Mouse (Mus musculus) kidney, adult 2 months (tissue): ENCODE measurements around the gene Nbl1. TPM values are rescaled to one million over a fixed set of nuclear protein-coding genes. Genes with fewer than 3 reads are reported as not detected.
A peak's percentile ranks its signal among the peaks of the same experiment; 100 is the strongest.

Source experiments
- DNase-seq: peaks from one replicate; pipeline ENCODE4 v3.0.0; 2021
- H3K27ac ChIP-seq: fragments of 200-500 bp; 2 replicates; pipeline ENCODE4 v1.5.1; 2012; ENCODE audit warnings: low read depth, low read length, control low read depth, inconsistent platforms; ENCODE audit not compliant: insufficient read depth
- H3K27me3 ChIP-seq: fragments of 200-500 bp; replicated peaks from 2 replicates; pipeline ENCODE4 v1.6.1; 2012; ENCODE audit warnings: mild to moderate bottlenecking, moderate library complexity, low read length, inconsistent platforms; ENCODE audit not compliant: control insufficient read depth, insufficient read depth
- H3K36me3 ChIP-seq: fragments of 200-500 bp; 2 replicates; pipeline ENCODE4 v1.6.1; 2012; ENCODE audit warnings: mild to moderate bottlenecking, moderate library complexity, low read length, inconsistent platforms; ENCODE audit not compliant: control insufficient read depth, insufficient read depth
- H3K4me1 ChIP-seq: fragments of 200-500 bp; 2 replicates; pipeline ENCODE4 v1.6.1; 2011; ENCODE audit warnings: low read length; ENCODE audit not compliant: control insufficient read depth, insufficient read depth
- H3K4me3 ChIP-seq: fragments of 200-500 bp; 2 replicates; pipeline ENCODE4 v1.5.1; 2011; ENCODE audit warnings: mild to moderate bottlenecking, low read depth, low read length, control low read depth; ENCODE audit not compliant: insufficient read depth
- CTCF ChIP-seq: fragments of 200-500 bp; conservative IDR thresholded peaks from 2 replicates; pipeline ENCODE4 v1.5.1; 2011; ENCODE audit warnings: low read depth, mild to moderate bottlenecking, control low read depth, low read length, moderate library complexity, mixed read lengths; ENCODE audit not compliant: insufficient read depth, insufficient read length
- POLR2A ChIP-seq: fragments of 200-500 bp; IDR thresholded peaks from one replicate; pipeline ENCODE4 v1.6.1; 2011; ENCODE audit warnings: low read depth, low read length, control low read depth
- WGBS: fragments of 180-500 bp; shearing (Covaris S2); methylation state at CpG from one replicate; pipeline ENCODE4 v1.1.7; 2018; 5-methylcytosine and 5-hydroxymethylcytosine counted together
- polyA plus RNA-seq: library from polyadenylated mRNA; depleted of rRNA; stranded (reverse); fragments of >200 nt; gene quantifications from 2 replicates; pipeline ENCODE4 v1.2.3, GENCODE M21; 2012

Gene Nbl1
- polyA plus RNA-seq, 1 experiment: 35.7 TPM

GRCm38 (mm10) chr4:139079439-139079838 is 13.4 kb downstream of the Nbl1 start:
- H3K36me3 ChIP-seq: no peaks in the 10 kb centered on the region
- DNase-seq: no peak
- 88% methylated on average over 11 of the region's 11 CpGs for WGBS

DNA sequence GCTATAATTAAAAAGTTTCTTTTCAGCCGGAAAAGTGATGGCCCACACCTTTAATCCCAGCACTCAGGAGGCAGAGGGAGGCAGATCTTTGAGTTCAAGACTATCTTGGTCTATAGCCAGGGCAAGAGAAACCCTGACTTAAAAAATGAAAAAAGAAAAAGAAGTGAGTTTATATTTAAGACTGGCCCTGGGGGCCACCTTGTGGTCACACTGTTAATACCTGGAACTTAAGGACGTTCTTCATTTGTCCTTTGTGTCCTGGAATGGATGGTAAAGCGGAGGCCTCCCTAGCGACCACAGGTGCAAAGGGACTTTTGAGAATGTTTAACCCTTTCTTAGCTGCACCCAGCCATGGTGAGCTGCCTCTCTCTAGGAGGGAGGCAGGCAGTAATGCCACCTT is 14.1 kb downstream of the Nbl1 start:
- DNase-seq: peak; percentile 33
- TF ChIP-seq POLR2A: no peak
- no peak for TF ChIP-seq CTCF
- H3K27me3 ChIP-seq: peaks cover 9% of the 10 kb centered on the region; the same call in 1 of the 2 replicates
- H3K27ac ChIP-seq: no peak overlapping the region
- H3K4me3 ChIP-seq: no peak overlapping the region
- no peaks in the 10 kb centered on the region for H3K36me3 ChIP-seq
- H3K4me1 ChIP-seq: no peaks in the 10 kb centered on the region
- WGBS: 10% methylated on average over 4 of the region's 4 CpGs

More at GRCm38 (mm10) chr4:139079439-139079838, 13.4 kb downstream of the Nbl1 start:
- H3K4me1 ChIP-seq: no peaks in the 10 kb centered on the region
- H3K4me3 ChIP-seq: no peak overlapping the region
- no peak for TF ChIP-seq CTCF
- TF ChIP-seq POLR2A: no peak
- H3K27ac ChIP-seq: no peak overlapping the region
- H3K27me3 ChIP-seq: peaks cover 5% of the 10 kb centered on the region; the same call in 1 of the 2 replicates

GRCm38 (mm10) chr4:139078313-139078712 is 14.5 kb downstream of the Nbl1 start:
- Histone ChIP-seq H3K4me3 (no peak overlapping the region), H3K36me3 (no peaks in the 10 kb centered on the region), H3K4me1 (no peaks in the 10 kb centered on the region), H3K27me3 (peaks cover 9% of the 10 kb centered on the region; the same call in 1 of the 2 replicates), H3K27ac (no peak overlapping the region)
- TF ChIP-seq CTCF: peak; percentile 56
- no peak for TF ChIP-seq POLR2A
- WGBS: 25% methylated on average over 2 of the region's 2 CpGs
- peak; percentile 63 for DNase-seq

DNA sequence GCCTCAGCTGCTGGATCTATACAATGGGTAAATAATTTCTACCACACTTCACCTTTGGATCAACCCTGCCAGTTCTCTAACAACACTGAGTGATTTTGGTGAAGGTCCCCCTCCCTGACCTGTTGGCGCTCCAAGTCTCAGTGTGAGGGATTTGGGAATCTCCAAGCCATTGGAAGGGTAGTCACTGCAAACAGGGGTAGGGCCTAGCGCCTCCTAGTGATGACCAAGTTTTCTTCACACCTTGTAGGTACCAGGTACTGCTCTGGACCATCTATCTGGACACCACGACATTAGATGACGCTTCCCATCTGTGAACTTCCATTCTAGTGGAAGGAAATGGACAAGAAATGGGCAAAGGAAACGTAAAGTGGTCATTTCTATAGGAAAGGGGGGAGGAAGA is 16.9 kb downstream of the Nbl1 start:
- no peak overlapping the region for H3K4me3 ChIP-seq

GRCm38 (mm10) chr4:139075041-139075711 is 17.6 kb downstream of the Nbl1 start, which contains the start of gene Htr6:
Htr6 (minus strand) TSS chr4:139075570.
- no peak within 1 kb of the TSS for H3K27ac ChIP-seq
- under 1% methylated on average over 76 of the region's 77 CpGs for WGBS

More for the DNA sequence above, 16.9 kb downstream of the Nbl1 start:
- H3K27me3 ChIP-seq: peaks cover 9% of the 10 kb centered on the region; the same call in 1 of the 2 replicates
- no peaks in the 10 kb centered on the region for H3K4me1 ChIP-seq
- peak; percentile 54 for TF ChIP-seq CTCF
- no peak for TF ChIP-seq POLR2A
- no peak overlapping the region for H3K27ac ChIP-seq
- 23% methylated on average over 5 of the region's 5 CpGs for WGBS
- H3K36me3 ChIP-seq: no peaks in the 10 kb centered on the region
- DNase-seq: peak; percentile 38

DNA sequence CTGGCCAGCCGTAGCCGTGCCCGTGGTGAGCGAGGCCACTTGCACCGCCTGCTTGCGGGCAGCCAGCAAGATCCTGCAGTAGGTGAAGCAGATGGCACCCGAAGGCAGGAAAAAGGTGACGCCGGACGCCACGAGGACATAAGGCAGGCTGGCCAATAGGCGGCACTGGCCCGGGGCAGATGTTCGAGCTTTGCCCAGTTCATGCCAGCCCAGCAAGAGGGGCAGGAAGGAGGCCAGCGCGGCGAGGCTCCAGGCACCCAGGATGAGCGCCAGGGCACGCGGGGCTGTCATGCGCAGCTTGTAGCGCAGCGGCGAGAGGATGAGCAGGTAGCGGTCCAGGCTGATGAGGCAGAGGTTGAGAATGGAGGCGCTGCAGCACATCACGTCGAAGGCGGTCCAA is 18.7 kb downstream of the Nbl1 start:
- H3K4me3 ChIP-seq: no peak overlapping the region
- peaks cover 9% of the 10 kb centered on the region; the same call in 1 of the 2 replicates for H3K27me3 ChIP-seq
- DNase-seq: no peak
- H3K36me3 ChIP-seq: no peaks in the 10 kb centered on the region
- no peak for TF ChIP-seq POLR2A
- no peak for TF ChIP-seq CTCF
- H3K27ac ChIP-seq: no peak overlapping the region
- H3K4me1 ChIP-seq: no peaks in the 10 kb centered on the region
- 25% methylated on average over 29 of the region's 29 CpGs for WGBS

More at GRCm38 (mm10) chr4:139075041-139075711, 17.6 kb downstream of the Nbl1 start, which contains the start of gene Htr6:
- H3K27me3 ChIP-seq: peaks cover 9% of the 10 kb centered on the region; the same call in 1 of the 2 replicates
- no peaks in the 10 kb centered on the region for H3K4me1 ChIP-seq
- H3K4me3 ChIP-seq: peak within 1 kb of the TSS; percentile 29
- TF ChIP-seq POLR2A (no peak), CTCF (no peak)
- no peak for DNase-seq
- no peaks in the 10 kb centered on the region for H3K36me3 ChIP-seq

DNA sequence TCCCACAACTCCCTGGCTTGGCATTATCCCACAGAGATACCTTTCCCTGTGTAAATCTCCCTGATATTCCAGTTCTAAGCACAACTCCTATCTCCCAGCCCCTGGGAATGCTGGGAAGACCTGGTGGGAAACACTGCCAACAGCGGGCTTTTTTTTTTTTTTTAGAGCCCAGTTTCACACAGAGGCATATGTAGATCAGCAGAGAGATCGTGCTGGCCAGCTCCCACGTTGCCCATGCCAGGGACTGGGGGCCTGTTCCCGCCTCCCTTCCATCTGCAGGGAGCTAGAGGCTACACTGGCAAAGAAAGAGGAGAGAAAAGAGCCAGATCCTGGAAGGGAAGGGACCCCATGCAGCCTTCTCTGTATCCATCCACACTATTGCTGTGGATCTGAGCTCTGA is 24.5 kb downstream of the Nbl1 start:
- DNase-seq: no peak
- Histone ChIP-seq H3K27ac (no peak overlapping the region), H3K4me3 (no peak overlapping the region), H3K4me1 (no peaks in the 10 kb centered on the region), H3K27me3 (no peaks in the 10 kb centered on the region), H3K36me3 (no peaks in the 10 kb centered on the region)
- TF ChIP-seq CTCF (no peak), POLR2A (no peak)
- 40% methylated on average over 4 of the region's 4 CpGs for WGBS
